Mouse (Mus musculus) ES-Bruce4 (cell line): Measurements from ENCODE around the gene Galntl6.

Experiments
- CTCF ChIP-seq: IDR thresholded peaks from one replicate; pipeline ENCODE4 v1.8.1; 2011; ENCODE audit warnings: low read depth, low read length
- EP300 ChIP-seq: IDR thresholded peaks from 2 replicates; pipeline ENCODE4 v1.6.1; 2011; ENCODE audit warnings: low read depth, low read length; ENCODE audit not compliant: insufficient read depth
- POLR2A ChIP-seq: IDR thresholded peaks from one replicate; pipeline ENCODE4 v1.8.1; 2011; ENCODE audit warnings: low read length; ENCODE audit not compliant: insufficient read depth

DNA sequence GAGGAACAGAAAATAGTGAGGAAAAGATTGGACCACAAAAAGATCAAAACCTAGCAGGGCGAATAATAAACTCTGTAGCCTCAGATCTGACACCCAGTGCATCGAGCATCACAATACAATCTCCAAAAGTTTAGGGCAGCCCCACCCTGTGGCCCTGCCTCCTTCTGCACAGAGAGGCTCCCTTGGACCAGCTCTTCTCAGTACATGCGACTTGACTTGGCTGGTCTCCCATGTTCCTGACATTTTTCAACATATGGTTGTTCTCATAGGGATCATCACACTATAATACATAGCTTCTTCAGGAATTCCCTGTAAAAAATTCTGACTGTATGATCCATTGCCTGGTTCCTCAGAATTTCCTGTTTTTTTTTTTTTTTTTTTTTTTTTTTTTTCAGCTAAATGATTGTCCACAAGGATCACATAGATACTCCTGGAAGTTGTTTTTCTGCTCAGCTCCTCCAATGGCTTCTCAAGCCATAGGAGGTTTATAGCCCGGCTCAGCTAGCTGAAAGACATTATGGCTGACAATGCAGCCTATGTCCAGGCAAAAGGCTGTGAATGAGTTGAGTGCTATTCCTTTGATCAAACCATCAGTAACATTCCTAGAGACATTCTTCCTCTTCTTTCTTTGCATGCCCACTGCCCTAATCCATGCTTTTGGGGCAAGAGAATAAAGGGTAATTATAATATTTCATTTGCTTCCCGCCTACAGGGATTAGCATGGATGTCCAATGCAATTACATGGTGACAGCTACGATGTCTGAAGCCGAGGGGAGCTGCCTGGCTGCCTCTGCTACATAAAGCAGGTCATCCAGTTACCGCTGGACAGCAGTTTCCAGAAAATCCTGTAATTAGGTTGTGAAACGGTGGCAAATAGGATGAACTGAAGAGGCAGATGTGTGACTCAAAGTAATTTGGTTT is 993.5 kb downstream of the Galntl6 start:
- TF ChIP-seq CTCF: no peak
- no peak for TF ChIP-seq EP300
- TF ChIP-seq POLR2A: no peak
